Mouse (Mus musculus): ENCODE measurements around the gene Nlk.
"Not testable (repeated sequence)": the region's sequence is repeated elsewhere in the genome, so short reads cannot be mapped to it uniquely, and the experiment has no call there.

Gene Nlk

DNA sequence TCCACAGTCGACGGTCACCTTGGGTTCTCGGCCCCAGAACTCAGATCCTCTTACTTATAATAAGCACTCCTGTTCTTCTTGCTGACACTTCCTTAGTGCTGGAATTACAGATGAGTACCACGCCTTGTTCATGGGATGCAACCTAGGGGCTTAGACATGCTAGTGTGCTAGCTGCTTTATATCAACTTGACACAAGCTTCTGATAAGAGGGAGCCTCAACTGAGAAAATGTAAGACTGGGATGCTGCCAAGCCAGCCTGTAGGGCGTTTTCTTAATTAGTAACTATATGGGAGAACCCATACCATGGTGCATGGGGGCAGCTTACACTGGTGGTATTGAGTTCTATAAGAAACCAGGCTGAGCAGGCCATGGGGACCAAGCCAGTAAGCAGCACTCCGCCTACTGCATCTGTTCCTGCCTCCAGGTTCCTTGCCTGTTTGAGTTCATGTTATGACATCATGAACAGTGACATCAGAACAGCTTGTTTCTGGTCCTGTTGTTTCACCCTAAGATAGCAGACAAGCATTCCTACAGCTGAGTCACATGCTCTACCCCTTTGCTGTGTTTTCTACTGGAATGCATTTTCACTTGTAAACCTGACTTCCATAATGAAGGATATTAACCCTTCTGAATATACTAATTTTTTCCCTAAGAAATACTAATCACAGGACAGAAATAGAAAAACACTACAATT is 102.8 kb downstream of the Nlk start:
- DNase-seq (ENCODE audit: low spot score) = no peak

DNA sequence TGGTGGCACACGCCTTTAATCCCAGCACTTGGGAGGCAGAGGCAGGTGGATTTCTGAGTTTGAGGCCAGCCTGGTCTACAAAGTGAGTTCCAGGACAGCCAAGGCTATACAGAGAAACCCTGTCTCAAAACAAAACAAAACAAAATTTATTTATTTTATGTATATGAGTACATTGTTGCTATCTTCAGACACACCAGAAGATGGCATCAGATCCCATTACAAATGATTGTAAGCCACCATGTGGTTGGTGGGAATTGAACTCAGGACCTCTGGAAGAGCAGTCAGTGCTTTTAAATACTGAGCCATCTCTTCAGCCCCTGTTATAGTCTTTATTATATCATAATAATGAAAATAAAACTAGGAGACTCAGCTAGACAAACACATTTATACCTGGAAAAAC is 109.5 kb downstream of the Nlk start:
- not testable (repeated sequence) for DNase-seq (ENCODE audit: low spot score)

DNA sequence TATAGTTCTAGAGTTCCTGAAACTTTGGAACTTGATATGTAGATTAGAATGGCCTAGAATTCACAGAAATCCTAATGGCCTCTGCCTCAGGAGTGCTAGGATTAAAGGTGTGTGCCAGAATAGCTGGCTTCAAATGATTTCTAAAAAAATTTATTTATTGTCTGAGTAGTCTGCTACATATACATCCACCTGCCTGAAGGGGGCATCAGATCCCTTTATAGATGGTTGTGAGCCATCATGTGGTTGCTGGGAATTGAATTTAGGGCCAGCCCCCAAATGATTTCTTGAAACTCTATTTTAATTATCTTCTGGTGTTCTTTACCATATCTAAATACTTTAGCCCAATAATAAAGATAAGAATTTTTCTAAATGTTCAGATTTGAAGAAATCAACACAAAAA is 111.1 kb downstream of the Nlk start:
- no peak for DNase-seq (ENCODE audit: low spot score)

DNA sequence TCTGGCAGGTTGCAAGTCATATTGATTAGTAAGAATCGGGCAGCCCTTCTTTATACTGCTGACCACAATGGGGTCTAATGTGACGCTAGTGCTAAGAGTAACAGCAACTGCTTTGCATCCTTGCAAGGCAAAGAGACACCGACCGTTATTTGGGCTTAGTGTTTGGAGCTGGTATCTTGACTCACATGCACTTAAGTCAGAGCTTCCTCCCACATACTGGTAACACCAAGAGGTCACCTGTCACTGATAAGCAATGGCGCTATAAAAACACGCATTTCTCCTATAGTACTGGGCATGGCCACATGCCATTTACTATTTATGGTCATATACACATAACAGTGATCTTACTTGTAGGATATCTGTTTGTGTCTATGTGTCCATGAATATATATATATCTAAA is 114.3 kb downstream of the Nlk start:
- DNase-seq (ENCODE audit: low spot score) = no peak

DNA sequence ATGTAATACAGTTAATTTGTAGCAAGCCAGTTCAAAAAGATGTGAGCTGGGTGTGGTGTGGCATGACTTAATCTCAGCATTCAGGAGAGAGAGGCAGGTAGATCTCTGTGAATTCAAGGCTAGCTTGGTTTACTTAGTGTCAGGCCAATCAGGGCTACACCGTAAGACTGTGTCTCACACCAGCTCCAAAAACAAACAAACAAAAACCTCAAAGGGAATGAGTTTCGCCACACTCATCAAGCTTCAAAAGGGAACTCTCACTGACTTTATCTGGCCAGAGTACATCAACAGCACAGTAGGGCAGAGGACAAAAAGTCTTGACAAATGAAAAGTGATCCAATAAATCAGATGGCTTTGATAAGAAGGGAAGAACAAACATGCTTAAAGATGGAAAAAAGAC is 122.2 kb downstream of the Nlk start:
- DNase-seq (ENCODE audit: low spot score) = no peak

DNA sequence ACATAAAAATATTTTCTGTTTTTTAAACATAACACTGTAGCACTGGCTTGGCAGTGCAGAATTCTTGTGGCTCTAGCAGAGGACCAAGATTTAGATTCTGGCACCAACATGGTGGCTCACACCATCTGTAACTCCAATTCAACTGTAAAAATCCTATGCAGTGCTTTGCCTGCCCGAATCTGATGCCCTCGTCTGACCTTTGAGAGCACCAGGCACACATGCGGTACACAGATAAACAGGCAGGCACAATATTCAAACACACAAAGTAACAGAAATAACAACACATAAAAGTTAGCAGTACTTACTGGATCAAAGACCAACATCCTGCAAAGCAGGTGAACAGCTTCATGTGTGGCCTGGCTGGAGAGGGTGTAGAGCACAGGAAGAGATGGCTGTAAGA is 122.6 kb downstream of the Nlk start:
- no peak for DNase-seq (ENCODE audit: low spot score)

DNA sequence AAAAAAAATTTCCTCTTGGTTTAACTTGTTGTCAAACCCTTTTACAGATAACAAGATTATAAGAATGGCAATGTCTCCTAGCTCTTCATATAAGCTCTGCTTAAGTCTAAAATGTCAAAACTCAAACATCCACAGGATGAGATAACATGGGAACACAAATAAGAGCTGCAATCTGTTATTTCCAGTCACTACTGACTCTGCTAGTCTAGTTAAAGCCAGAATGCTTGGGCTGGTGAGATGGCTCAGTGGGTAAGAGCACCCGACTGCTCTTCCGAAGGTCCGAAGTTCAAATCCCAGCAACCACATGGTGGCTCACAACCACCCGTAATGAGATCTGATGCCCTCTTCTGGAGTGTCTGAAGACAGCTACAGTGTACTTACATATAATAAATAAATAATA is 123.1 kb downstream of the Nlk start:
- DNase-seq (ENCODE audit: low spot score) = not testable (repeated sequence)

DNA sequence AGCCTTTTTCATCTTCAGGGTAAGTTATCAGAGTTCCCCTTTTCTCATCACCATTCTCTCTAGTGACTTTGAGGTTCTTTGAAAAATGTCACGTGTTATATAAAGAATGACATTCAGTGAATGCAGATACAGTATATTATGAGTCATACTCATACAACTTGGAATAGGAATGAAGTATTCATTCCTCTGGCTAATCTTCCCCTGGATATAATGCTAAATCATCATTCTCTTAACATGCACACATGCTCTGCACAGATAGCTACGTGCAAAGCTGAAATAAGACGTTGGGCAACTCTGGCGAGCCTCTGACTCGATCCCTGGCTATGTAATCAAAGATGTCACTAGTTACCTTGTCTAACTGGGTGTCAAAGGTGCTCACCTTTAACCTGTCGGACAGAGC is 125.3 kb downstream of the Nlk start:
- DNase-seq (ENCODE audit: low spot score) = no peak

DNA sequence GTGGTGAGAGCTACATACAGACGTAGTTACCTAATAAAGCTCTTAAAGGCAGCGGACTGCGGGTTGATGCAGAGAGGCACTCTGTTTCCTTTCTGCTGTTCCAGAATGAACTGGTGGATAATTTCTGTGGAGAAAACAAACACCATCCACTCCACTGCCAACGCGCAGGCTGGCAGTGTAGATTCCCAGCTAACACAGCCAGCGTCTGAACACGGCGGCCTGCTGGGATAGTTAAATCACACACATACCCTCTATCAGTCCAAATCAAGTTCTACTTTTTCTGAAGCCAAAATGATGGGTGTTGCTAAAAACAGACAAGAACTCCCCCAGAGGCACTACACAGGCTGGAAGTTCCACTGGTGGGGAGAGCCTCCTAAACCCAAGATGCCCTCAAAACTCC is 125.7 kb downstream of the Nlk start:
- no peak for DNase-seq (ENCODE audit: low spot score)

DNA sequence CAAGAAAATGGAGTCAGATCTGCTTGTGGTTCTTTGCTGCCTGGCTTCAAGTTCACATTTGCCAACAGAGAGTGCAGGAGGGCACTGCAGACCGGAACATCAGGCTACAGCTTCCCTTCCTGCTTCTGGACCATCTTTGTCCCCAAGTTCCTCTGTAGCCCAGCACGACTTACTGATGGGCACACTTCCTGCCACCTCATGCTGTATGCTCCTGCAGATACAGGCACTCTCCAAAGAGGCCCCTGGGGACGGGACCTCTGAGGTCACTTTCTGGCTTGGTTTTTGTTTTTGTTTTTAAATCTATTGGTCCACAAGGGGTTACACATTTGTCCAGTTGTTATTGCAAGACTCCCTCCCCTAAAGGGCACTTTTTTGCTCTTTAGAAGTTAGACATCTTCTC is 127.4 kb downstream of the Nlk start:
- no peak for DNase-seq (ENCODE audit: low spot score)

DNA sequence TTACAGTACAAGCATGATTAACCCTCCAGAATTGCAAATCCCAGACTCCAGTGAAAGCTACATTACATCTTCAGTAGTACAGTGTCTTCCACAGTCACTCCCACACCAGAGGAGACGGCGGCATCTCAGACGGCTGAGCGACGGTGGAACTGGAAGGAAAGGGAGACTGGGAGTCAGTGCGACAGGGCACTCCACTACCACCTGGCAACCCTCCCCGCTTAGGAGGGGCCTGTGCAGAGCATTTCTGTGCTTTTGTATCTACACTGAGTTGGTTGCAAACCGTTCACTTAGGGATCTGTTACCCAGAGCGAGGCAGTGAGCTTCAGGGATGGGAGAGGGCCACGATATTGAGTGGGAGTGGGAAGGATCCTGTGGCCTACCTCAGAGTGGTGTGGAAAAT is 128.3 kb downstream of the Nlk start:
- DNase-seq (ENCODE audit: low spot score) = no peak

DNA sequence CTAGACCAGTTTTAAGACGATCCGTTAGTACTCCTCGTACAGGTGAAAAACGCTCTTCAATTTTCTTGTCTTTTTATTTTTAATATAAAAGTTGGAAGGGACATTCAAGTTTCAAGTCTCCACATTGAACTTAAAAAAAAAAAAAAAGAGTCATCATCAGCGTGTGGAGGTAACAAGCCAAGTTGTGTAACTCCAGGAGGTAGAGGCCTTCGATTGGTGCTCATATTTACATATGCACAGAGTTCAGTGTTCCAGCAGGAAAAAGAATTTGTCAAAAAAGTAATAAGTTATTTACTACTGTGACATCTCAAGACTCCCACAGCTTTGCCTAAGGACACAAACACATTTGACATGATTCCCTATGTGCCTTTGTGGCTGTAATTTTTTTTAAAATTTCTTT is 129.6 kb downstream of the Nlk start:
- DNase-seq (ENCODE audit: low spot score) = no peak

DNA sequence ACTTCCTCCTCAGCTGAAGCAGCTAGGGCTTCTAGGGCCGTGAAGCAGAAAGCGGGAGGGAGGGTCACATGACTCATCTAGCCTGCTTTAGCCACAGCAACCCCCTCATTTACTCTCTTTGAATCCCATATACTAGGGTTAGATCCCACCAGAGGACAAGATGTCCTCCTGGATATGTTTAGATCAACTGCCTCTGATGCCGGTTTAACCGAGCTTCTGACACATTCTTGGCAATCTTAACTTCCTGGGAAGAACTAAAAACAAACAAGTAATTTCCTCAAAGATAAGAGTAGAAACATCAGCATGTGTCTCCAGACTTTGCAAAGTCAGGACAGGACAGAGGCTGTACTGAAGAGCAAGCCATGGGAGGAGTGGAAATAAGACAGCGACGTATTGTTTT is 130.4 kb downstream of the Nlk start:
- DNase-seq (ENCODE audit: low spot score) = no peak

DNA sequence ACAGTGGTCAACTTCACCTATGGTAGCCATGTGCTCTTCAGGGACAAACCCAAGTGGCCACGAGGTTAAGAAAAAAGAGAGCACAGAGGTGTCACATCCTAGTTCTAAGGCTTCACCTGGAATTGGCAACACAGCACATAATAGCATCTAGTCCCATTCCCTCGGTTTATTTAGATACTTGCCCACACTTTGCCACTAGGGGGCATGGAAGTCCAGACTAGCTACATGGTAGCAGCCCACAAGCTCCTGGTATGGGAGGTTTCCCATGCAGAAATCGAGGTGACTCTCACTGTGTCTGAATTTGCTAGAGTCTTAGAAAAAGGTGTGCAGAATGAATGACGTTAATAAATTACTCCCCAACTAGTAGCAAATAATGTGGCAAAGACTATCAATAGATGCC is 136.7 kb downstream of the Nlk start:
- peak; percentile 29 for DNase-seq (ENCODE audit: low spot score)

DNA sequence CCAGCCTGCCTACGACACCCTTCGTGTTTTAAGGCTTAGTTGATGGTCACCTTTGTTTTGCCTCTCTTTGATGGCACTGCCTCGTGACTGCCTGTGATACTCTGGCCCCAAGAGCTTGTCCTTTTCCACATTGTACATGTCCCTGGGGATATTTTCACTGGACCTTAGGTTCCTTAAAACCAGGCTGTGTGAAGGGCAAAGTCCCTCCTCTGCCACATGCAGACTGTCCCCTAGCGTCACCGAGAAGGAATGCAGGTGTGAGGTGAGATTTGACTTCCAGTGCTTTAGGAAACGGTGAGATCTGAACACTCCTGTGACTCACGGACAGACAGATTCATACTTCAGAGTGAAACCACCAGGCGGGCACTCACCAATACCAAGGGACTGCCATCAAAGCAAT is 139.9 kb downstream of the Nlk start:
- DNase-seq (ENCODE audit: low spot score) = no peak

DNA sequence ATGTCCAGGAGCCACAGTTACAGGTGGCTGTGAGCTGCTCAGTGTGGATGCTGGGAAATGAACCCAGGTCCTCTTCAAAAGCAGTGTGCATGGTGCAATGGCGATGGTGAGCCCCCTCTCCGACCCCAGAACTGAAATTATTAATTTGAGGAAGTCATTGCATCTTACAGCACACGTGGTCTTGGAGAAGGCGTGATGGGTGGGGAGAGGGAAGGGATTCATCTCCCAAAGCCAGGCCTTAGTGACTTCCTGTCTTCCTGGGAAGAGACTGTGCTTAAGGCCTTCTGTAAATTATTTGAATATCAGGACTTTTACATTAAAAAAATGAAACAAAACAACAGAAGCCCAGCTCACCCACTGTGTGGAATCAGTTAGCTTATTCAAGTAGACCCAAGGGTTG is 141.1 kb downstream of the Nlk start:
- DNase-seq (ENCODE audit: low spot score) = no peak

DNA sequence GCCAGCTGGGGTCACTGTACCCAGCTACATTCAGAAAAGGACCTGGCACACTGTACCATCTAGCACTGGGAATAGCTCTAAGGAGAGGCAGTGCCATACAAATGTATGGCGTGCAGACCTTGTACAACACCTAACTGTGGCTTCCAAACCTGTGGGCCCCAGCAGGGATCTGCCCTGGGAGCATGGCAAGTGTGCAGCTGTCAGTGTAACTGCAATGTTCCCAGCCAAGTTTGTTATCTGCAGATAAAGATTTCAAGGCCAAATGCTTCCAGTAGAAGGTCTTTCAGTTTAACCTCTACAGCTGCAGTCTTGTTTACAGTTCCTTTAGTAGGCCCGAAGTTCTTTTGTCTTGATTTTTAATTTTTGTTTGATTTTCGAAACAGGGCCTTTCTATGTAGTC is 141.6 kb downstream of the Nlk start:
- DNase-seq (ENCODE audit: low spot score) = no peak

DNA sequence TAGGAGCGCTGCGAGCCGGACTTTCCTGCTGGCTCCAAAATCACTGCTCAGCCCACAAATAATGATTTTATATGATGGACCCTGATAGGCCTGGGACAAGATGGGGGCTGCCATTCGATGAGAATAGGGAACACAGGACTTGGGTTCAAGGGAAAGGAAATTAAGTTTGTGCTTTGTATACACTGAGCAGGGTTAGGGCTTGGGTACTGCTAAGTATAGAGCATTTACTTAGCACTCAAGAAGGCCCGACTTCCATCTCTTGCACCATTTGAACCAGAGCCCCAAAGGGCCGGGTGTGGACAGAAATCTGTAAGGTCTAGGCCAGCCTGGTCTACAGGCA is 146.1 kb downstream of the Nlk start:
- no peak for DNase-seq (ENCODE audit: low spot score)

DNA sequence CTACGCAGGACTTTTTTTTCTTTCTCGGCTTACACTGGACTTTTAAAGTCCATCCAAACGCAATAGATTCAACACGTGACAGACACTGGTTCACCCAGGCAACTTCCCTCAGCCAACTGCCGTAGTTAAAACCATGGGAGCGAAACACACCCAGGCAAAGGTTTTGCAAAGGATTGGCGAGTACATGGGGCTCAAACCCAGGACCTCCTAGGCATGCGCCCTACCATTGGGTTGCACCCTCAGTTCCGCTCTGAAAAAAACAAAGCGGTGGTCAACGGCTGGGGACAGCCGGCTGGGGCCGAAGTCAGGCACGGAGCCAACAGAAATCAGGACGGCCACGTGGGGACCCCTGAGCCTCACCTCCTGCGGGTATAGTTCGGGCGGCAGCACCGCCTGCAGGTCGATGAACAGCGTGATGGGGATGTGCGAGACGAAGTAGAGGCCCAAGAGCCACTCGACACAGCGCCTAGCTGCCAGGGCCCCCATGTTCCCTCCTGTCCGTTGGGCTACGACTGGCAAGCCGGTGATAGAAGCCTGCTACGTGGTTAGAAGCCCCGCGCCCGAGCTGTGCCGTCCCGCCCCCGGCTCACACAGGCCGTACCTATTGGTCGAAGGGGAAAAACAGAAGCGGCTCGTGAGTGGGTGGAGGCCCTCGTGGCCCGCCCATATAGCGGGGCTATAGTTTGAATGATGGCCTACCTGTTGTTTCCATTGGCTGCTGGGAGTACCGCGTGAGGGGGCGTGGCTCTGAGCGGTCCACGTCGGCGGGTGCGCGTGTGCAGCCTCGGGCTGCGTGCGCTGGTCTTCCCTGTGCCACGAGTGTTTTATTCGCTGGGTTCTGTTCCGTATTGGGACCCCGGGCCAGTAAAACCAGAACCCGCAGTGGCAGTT is 146.8 kb downstream of the Nlk start, which contains the start of gene Tmem97:
TSS of gene Tmem97 (minus strand) at position 610 of the 891 bp plus-strand sequence.
- DNase-seq (ENCODE audit: low spot score) = peak; percentile 87

DNA sequence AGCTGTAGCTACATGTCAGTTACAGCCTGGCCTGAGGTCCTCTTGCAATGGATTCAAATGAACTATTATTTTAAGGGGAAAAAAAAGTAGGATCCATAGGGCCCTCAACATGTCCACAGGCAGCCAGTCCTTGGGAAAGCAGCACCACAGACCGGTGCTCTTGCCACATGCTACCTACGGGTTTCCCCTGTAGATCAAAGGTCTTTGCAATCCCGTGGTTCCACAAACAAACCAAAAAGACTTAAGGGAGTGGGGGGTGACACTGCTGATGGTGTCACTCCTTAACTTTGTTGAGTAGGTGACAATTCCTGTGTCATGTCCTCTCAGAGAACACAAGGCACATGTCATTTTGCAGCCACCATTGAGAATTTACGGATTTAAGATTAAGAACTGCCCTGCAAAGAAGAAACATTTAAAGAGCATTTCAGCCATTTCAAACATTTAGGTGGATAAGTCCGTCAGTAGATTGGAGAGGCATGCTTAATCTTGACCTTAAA is 147.6 kb downstream of the Nlk start:
- no peak for DNase-seq (ENCODE audit: low spot score)

DNA sequence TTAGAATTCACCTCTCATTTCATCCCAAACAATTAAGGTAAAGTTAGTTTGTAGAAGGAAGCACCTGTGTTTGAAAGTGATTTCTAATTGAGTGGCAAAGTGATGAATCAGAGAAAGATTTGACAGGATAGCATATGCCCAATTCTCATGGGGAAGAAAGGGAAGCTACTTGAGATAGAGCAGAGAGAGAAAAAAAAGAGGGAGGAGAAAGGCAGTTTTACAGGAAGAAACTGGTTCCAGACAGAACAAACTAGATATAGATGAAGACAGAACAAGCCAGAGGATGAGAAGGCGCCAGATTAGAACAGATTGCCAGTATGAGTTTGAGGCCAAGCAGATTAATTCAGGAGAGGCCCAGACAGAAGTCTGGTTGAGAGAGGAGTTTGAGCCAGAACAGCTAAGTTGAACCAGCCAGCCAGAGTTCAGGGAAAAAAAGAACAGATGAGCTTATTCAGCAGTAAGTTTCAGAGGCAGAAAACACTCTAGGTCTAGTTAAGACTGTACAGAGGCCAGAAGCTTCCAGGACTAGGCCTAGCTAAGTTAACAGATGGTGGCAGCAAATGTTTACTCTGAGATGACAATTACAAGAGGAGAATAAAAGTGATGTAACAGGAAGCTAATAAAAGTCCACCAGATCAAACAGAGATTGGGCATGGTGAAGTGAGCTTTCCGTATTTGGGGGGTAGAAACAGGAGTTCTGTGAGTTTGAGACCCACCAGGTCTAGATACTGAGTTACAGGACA is 149.3 kb downstream of the Nlk start:
- DNase-seq (ENCODE audit: low spot score) = no peak

DNA sequence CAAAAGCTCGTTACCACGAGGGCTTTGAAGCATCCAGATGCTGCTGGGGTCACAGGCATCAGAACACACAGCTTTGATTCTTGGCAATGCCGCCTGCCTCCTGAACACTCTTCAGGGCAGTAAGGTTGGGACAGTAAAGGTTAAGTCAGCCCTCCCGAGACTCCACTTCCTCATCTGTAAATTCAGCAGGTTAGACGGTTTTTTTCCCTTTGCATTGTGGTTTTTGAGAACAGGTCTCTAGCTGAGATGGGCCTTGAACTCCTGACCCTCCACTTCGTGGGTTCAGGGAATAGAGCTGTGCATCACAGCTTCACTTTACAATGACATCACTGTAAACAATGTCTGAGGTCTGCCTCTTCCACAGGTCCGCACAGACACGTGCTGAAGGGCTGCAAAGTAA is 152.0 kb downstream of the Nlk start:
- DNase-seq (ENCODE audit: low spot score) = no peak
